Mouse (Mus musculus): ENCODE measurements at regions not wholly inside any gene's neighbourhood (a gene's known extent, or its start where the extent isn't known, plus 50 kb on each side); places are given as distances from the start of the nearest gene placed in this dataset.
A peak's percentile ranks its signal among the peaks of the same experiment; 100 is the strongest.

DNA sequence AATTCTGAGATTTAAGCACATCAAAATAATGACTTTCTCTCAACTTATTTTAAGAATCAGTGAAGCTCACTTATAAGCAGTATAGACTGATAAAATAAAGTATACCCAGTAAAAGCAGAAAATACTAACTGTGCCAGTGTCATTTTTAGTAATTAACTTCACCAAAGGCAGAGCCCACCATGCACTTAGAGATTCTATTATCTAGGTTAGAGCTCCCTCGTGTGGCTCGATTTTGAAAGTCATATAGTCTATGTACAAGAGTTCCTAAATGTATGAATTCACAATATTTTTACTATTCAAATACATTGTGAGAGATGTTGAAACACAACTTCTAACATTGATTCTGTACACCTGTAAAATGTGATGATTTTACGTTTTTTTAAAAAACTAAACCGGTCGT, 589.3 kb downstream of the Kcnj3 start:
- H3K27ac ChIP-seq (ENCODE audit: low read depth, low read length): no peak overlapping the region
- H3K4me1 ChIP-seq (ENCODE audit: control insufficient read depth, insufficient read depth, low read length): no peaks in the 10 kb centered on the region
- 7% methylated on average over 5 of the region's 5 CpGs for WGBS
- H3K27me3 ChIP-seq (ENCODE audit: control insufficient read depth, insufficient read depth, low read length): no peaks in the 10 kb centered on the region
- no peak overlapping the region for H3K4me2 ChIP-seq (ENCODE audit: low read depth, low read length)
- H3K4me3 ChIP-seq (ENCODE audit: low read depth, low read length): no peak overlapping the region
- H3K9ac ChIP-seq (replicated peaks; ENCODE audit: low read depth, low read length): no peak overlapping the region
- H3K36me3 ChIP-seq (ENCODE audit: control insufficient read depth, insufficient read depth, low read length): no peaks in the 10 kb centered on the region
- H3K9me3 ChIP-seq (ENCODE audit: control insufficient read depth, low read length): no peaks in the 10 kb centered on the region
- peak; percentile 89 for ATAC-seq (ENCODE audit: low read depth)

DNA sequence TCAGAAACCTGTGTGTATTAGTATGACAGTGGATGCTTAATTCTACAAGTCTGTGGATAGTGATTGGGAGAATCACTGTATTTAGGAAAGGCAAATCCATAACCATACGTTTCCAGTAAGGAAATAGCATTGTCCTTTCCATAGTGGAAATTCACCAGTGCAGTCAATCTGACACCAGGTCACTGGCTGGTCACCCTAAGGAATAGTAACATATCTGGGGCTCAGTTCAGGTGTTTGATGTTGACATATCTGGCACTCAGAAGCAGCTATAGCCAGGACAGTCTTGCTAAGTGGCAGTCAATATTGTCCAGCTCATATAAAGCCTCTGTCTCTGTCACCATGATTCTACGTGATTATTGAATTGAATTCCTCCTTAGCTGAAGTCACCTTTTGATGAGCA, 593.2 kb downstream of the Kcnj3 start:
- no peaks in the 10 kb centered on the region for H3K9me3 ChIP-seq (ENCODE audit: control insufficient read depth, low read length)
- H3K4me3 ChIP-seq (ENCODE audit: low read depth, low read length): no peak overlapping the region
- ATAC-seq (ENCODE audit: low read depth): no peak
- H3K27ac ChIP-seq (ENCODE audit: low read depth, low read length): no peak overlapping the region
- H3K27me3 ChIP-seq (ENCODE audit: control insufficient read depth, insufficient read depth, low read length): no peaks in the 10 kb centered on the region
- H3K9ac ChIP-seq (replicated peaks; ENCODE audit: low read depth, low read length): no peak overlapping the region
- 85% methylated on average over 2 of the region's 2 CpGs for WGBS
- H3K4me1 ChIP-seq (ENCODE audit: control insufficient read depth, insufficient read depth, low read length): no peaks in the 10 kb centered on the region
- H3K36me3 ChIP-seq (ENCODE audit: control insufficient read depth, insufficient read depth, low read length): no peaks in the 10 kb centered on the region
- no peak overlapping the region for H3K4me2 ChIP-seq (ENCODE audit: low read depth, low read length)

Measured in neural tube, embryonic 14.5 days (tissue).